Mouse (Mus musculus) embryonic fibroblast, embryonic 13.5 days (primary cell): ENCODE data around the gene Sptb. TPM values are rescaled to one million over a fixed set of nuclear protein-coding genes. Genes with fewer than 3 reads are reported as not detected.

ENCODE experiments used
- H3K27ac ChIP-seq: 2 replicates; pipeline ENCODE4 v1.5.1; 2012; ENCODE audit warnings: low read length, control low read depth, inconsistent platforms; ENCODE audit not compliant: insufficient read depth
- H3K4me1 ChIP-seq: 2 replicates; pipeline ENCODE4 v1.6.1; 2011; ENCODE audit warnings: low read length; ENCODE audit not compliant: control insufficient read depth, insufficient read depth
- H3K4me3 ChIP-seq: 2 replicates; pipeline ENCODE4 v1.5.1; 2011; ENCODE audit warnings: mild to moderate bottlenecking, control low read depth, low read length; ENCODE audit not compliant: insufficient read depth
- CTCF ChIP-seq: IDR thresholded peaks from 2 replicates; pipeline ENCODE4 v1.5.1; 2011; ENCODE audit warnings: mild to moderate bottlenecking, control low read depth, low read length, moderate library complexity, borderline replicate concordance; ENCODE audit not compliant: insufficient read depth
- POLR2A ChIP-seq: IDR thresholded peaks from 2 replicates; pipeline ENCODE4 v1.6.1; 2011; ENCODE audit warnings: low read depth, mild to moderate bottlenecking, control low read depth, low read length, moderate library complexity
- polyA plus RNA-seq: library from polyadenylated mRNA; stranded (reverse); fragments of >200 nt; gene quantifications from 2 replicates; pipeline ENCODE4 v1.2.4, GENCODE M21; 2011; ENCODE audit warnings: low read depth; ENCODE audit not compliant: missing spikeins, insufficient read length

Gene Sptb
- polyA plus RNA-seq, 1 experiment = not detected

DNA sequence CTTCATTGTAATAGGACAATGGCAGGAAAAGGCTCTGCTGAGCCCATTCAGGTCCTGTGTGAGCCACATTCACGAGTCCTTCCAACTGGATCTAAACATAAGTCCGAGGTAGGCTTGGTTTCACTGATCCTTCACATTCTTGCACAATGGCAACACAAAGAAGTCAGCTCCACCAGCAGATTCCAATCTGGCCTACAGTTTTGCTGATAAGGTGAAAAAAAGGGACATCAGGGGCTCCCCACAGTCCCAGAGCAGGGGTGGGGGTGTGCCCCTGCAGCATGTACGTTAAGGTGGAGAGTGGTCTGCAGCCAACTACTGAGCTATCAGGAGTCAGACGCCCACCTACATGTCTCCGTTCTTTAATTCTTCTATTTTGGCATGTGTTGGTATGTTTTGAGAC, 35.0 kb downstream of the Sptb start:
- TF ChIP-seq CTCF = no peak
- no peak for TF ChIP-seq POLR2A
- Histone ChIP-seq H3K4me3 (no peak overlapping the region), H3K4me1 (no peaks in the 10 kb centered on the region), H3K27ac (no peak overlapping the region)

- Histone ChIP-seq H3K27ac (no peak overlapping the region), H3K4me1 (no peaks in the 10 kb centered on the region), H3K4me3 (no peak overlapping the region)
- TF ChIP-seq CTCF (no peak), POLR2A (no peak)
These were observed 36.5 kb downstream of the Sptb start for GRCm38 (mm10) chr12:76673794-76674222.

GRCm38 (mm10) chr12:76672008-76672407, 38.3 kb downstream of the Sptb start:
- TF ChIP-seq POLR2A = no peak
- TF ChIP-seq CTCF = no peak
- no peak overlapping the region for H3K4me3 ChIP-seq
- no peak overlapping the region for H3K27ac ChIP-seq
- no peaks in the 10 kb centered on the region for H3K4me1 ChIP-seq

- Histone ChIP-seq H3K4me1 (no peaks in the 10 kb centered on the region), H3K4me3 (no peak overlapping the region), H3K27ac (no peak overlapping the region)
- no peak for TF ChIP-seq POLR2A
- TF ChIP-seq CTCF = no peak
These were observed 39.7 kb downstream of the Sptb start for GRCm38 (mm10) chr12:76670533-76671086.

GRCm38 (mm10) chr12:76669956-76670530, 40.3 kb downstream of the Sptb start:
- Histone ChIP-seq H3K4me1 (no peaks in the 10 kb centered on the region), H3K4me3 (no peak overlapping the region), H3K27ac (no peak overlapping the region)
- no peak for TF ChIP-seq POLR2A
- TF ChIP-seq CTCF = no peak

GRCm38 (mm10) chr12:76668654-76669419, 41.5 kb downstream of the Sptb start:
- Histone ChIP-seq H3K4me1 (no peaks in the 10 kb centered on the region), H3K4me3 (no peak overlapping the region), H3K27ac (no peak overlapping the region)
- TF ChIP-seq POLR2A = no peak
- no peak for TF ChIP-seq CTCF

DNA sequence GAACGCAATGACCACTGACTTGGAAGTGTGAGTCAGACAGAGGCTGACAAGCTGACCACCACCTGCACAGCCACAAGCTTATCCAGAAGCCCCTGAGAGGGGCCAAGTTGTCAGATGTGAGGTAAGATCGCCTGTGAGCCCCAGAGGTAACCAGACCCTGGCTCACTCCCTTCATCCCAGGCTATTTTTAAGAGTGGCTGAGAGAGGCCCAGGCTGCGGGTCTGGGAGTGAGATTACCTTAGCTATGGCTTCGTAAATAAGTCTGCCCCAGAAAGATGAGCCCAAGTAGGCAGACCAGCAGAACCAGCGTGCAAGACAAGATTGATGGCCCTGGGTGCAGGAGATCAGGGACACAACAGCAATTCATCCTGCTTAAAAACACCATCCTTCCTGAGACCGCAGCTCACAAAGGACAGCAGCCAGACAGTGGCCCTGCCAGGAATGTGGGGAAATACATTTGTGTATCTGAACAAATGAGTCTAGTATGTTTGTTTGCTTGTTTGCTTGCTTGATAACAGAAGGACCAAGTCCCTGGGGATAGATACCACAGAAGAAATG, 58.5 kb downstream of the Sptb start:
- H3K4me3 ChIP-seq = no peak overlapping the region
- H3K4me1 ChIP-seq = no peaks in the 10 kb centered on the region
- H3K27ac ChIP-seq = no peak overlapping the region
- TF ChIP-seq CTCF (no peak), POLR2A (no peak)

- H3K4me3 ChIP-seq = no peak overlapping the region
- no peak overlapping the region for H3K27ac ChIP-seq
- H3K4me1 ChIP-seq = no peaks in the 10 kb centered on the region
- peak; percentile 92 for TF ChIP-seq CTCF
- no peak for TF ChIP-seq POLR2A
These were observed 60.3 kb downstream of the Sptb start for GRCm38 (mm10) chr12:76649708-76650687.

GRCm38 (mm10) chr12:76645222-76646110, 64.9 kb downstream of the Sptb start:
- H3K4me3 ChIP-seq = no peak overlapping the region
- no peak overlapping the region for H3K27ac ChIP-seq
- TF ChIP-seq CTCF (no peak), POLR2A (no peak)
- no peaks in the 10 kb centered on the region for H3K4me1 ChIP-seq
